Mouse (Mus musculus) neutrophil, adult 5-6 weeks (primary cell): ENCODE measurements around the gene Lad1. TPM values are rescaled to one million over a fixed set of nuclear protein-coding genes. Genes with fewer than 3 reads are reported as not detected.

ENCODE experiments used
- ATAC-seq: fragments of 151-379, 151-347 bp; 2 replicates; pipeline ENCODE4 v1.8.0; 2017; ENCODE audit warnings: mild to moderate bottlenecking, moderate TSS enrichment; ENCODE audit not compliant: insufficient number of reproducible peaks, poor library complexity, low FRiP score, severe bottlenecking; ENCODE audit errors: extremely low read depth
- total RNA-seq: library from RNA; stranded (forward); fragments of 200-1000 nt; gene quantifications from 2 replicates; pipeline ENCODE4 v1.2.3, GENCODE M21; 2017

Lad1 gene
- 0.12 TPM in 1 of 2 replicates, not detected in the other for total RNA-seq

GRCm38 (mm10) chr1:135818481-135819086, at the start of gene Lad1:
Lad1 (plus strand) TSS chr1:135818598.
- no peak for ATAC-seq

DNA sequence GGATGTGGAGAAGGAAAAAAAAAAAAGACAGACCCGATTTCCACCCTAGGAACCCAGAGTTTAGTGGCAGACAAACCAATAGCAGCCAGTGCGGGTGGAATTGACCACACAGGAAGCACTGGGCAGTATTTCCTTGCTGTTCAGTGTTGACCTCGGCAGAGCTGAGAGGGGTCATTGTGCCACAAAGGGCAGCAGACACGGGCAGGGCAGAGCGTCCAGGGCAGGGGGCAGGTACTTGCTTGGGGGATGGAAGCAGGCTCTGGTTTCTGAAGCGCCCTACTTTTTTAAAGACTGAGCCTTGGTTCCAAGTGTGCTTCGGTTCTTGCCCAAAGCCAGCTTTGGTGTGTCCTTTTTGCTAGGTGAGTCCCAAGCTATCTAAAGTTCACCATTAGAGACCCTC, 48.2 kb upstream of the Lad1 start:
- no peak for ATAC-seq

DNA sequence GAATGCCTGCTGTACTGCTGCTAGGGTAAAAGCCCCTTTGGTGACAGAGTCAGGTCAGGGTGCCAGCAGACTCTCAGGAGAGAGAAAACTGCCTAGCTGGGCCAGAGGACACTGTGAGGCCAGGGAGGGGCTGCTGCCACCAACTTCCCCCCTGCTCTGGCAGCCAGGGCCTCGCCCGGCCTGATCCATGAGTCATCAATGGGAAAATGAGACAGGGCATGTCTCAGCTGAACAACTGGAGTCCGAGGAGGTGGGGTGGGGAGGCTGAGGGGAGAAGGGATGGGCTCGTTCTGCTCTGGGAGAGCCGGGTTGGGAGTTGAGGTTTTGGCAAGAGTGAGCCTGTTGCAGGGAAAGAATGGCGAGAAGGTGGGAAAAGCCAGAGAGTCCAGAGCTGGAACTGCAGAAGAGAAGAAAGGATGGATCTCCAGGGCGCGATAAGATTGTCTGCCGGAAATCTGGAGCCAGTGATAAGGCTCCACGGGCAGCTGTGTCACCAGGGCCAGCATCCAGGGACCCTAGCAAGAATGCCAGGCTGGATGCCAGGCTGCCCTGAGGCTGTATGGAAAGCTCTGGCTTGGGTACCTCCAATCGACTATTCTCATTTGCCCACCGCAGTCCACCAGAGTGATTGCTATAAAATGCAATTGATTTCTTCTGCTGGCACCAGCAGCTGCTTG, 47.4 kb upstream of the Lad1 start:
- ATAC-seq, result no peak

DNA sequence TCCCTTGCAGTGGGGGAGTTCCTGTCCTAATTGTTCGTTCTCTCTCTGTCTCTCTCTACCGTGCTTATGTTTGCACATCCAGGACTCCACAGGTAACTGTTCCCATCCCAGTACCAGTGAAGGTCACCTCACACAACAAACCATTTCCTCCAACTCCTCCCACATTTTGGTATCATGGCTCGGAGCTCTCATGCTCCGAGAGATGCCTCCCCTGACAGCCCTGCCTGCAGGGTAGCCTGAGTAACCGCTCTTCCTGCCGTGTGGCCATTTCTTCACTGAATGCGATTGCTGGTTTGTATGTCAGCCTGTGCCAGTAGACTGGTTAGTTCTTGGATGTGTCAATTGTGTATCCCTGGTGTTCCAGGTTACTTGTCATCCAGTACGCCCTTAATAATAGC, 46.8 kb upstream of the Lad1 start:
- no peak for ATAC-seq

DNA sequence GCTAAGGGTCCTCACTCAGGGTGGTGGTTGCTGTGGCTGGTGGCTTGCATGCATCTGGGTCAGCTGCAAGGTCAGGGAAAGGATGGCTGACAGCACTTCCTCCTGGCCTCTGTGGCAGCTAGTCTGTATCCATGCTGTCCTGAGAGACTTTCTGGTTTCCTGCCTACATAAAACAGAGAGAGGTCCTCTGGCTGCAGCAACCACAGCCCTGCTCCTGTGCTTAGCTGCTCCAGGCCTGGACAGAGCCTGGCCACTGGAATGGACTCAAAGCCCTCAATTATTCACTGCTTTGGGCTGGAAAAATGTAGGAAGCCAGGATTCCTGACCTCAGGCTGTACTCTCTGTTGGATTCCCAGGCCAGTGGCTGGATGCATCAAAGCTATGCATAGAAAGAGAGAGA, 41.8 kb upstream of the Lad1 start:
- no peak for ATAC-seq

- no peak for ATAC-seq
Observed at GRCm38 (mm10) chr1:135777046-135777445, 41.4 kb upstream of the Lad1 start.

DNA sequence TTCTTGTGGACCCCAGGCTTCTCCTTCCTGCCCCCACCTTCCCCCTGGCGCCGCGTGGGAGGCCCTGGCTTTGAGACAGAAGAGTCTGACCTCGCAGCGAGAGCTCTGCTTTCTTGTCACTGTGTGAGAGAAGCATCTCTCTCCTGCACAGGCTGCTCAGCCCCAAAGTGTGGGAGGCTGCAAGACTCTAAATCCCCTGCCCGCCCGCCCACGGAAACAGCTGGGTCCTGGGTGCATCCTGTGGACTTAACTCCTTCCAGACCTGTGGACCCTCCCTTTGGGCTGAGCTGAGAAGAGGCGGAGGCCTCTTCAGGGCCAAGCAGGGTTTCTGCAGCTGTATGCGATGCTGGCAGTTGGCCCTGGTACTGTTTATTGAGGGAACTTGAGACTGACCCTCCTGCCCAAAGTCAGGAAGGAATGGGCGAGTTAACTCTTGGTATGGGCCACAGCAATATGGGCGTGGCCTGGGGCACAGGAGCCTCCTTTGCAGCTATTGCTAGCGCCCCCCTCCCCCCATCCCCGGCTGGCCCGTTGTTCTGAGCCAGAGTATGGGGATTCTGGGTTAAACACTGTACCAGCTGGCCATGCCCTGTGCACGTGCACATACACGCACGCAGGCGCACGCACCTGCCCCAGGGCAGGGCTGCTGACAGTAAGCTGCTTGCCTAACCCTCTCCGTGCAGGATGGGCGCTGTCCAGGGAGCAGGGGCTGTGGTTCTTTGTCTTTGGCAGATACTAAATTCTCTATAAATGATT, 39.4 kb upstream of the Lad1 start, which contains the start of gene Tnni1:
Gene Tnni1, plus strand, starts transcription at position 655 of the 756 bp plus-strand sequence.
- ATAC-seq, result no peak

DNA sequence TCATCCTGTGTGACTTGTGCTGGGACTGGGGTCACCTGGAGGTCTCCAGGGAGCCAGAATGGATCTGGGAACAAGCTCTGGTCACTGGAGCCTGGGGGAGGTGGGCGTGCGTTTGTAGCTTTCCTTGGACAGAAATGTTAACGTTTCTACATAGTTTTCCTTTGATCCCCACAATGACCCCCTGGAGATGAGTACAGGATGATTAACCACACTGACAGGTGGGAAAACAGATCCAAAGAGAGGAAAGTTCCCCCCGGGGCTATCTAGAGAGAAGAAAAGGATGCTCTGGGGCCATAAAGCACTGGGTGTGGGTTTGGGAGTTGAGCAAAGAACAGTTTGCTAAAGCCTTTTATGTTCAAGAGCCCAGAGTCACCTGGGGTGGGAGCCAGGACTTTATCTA, 37.7 kb upstream of the Lad1 start:
- no peak for ATAC-seq

- ATAC-seq, result peak; percentile 57; the same call in 1 of the 2 replicates
Observed at GRCm38 (mm10) chr1:135781220-135781619, 37.2 kb upstream of the Lad1 start.

DNA sequence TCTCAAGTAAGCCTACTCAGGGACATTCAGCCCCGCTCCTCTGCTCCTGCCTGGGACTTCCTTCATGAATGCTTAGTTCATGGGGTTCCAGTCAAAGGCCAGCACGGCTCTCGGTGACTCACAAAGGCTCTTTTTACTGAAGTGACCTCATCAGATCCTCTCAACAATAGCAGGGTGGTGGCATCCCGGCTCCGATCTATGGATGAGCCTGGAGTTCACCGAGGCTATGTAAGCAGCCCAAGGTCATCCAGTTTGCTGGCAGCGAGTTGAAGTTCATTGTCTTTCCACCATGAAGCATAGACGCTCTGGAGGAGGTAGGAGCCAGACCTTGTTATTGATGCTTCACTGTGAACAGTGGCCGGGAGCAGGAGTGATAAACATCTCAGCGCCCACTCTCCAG, 35.6 kb upstream of the Lad1 start:
- no peak for ATAC-seq

GRCm38 (mm10) chr1:135787799-135788198, 30.6 kb upstream of the Lad1 start:
- ATAC-seq, result peak; percentile 59

DNA sequence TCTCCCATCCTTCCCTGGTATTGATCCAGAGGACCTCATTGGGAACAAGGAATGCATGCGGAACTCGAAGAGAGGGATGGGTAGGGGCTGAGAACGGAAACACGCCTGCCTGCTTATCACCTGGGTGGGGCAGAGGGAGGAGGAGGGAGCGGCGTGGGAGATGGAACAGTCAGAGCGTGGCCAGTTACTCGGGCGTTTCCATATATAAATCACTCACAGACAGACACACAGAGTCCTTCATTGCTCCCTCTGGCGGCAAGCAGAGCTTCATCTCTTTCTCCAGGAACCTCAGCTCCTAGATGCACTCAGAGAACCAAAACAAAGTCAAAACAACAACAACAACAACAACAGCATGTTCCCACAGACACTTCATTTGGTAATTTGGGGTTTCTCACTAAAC, 29.7 kb upstream of the Lad1 start:
- ATAC-seq, result no peak

- peak; percentile 43; the same call in 1 of the 2 replicates for ATAC-seq
Observed at GRCm38 (mm10) chr1:135789815-135790214, 28.6 kb upstream of the Lad1 start.

DNA sequence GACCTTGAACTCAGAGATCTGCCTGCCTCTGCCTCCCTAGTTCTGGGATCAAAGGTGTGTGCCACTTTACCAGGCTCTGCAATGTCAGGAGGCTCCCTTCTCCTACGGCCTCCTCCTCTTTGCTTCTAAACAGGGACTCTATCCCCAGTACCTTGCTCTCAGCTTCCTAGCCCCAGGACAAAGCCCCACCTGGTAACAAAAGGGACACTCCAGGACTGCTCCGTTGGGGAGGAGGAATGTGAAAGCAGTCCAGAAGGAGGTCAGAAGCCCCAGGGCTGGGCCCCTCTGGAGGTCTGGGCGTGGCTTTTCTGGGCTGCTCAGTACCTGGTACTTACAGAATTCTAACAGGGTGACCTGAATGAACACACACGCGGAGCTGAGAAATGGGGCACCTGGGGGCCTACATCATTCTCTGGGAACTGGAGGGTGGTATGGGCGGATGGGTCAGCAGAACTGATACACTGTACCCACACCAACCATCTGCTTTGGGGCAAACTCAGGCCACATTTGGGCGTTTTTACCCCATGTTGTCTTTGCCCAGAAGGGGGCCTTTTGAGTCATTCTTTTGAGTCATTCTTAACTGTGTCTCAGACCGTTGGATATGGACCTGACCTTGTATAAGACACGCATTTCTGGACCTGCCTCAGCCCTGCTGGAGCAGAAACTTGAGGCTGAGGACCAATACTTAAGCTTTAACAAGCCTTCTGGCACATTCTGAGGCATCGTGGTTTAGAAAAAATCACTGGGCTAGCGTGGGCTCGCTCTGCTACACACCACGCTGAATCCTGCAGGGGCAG, 26.1 kb upstream of the Lad1 start:
- ATAC-seq, result no peak

- peak; percentile 27; the same call in 1 of the 2 replicates for ATAC-seq
Observed at GRCm38 (mm10) chr1:135793370-135794215, 24.8 kb upstream of the Lad1 start.

- ATAC-seq, result no peak
Observed at GRCm38 (mm10) chr1:135794216-135795134, 23.9 kb upstream of the Lad1 start.

DNA sequence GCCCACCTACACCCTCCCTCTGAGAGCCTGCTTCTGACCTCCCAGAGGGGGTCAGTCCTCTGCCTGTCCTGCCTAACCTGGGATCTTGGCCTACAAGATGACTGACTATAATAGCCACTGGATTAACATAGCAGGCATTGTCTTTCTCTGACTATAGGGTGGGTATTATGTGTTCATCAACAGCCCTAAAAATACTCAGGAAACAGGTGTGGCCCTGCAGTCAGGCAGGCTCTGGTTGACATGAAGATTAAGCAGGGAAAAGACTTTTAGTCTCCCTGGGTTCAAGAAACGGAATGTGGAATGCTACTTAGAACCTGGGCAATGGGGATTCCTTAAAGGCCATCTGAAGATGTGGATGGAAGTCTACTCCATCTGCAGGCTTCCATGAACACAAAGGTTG, 19.9 kb upstream of the Lad1 start:
- ATAC-seq, result no peak
